Mouse (Mus musculus) testis, adult 2 months (tissue): ENCODE measurements at regions not wholly inside any gene's neighbourhood (a gene's known extent, or its start where the extent isn't known, plus 50 kb on each side); places are given as distances from the start of the nearest gene placed in this dataset.

Experiments used
- CTCF ChIP-seq: fragments of 200-500 bp; IDR thresholded peaks from 2 replicates; pipeline ENCODE4 v1.5.1; 2012; ENCODE audit warnings: low read depth, mild to moderate bottlenecking, inconsistent platforms, low read length, moderate library complexity; ENCODE audit not compliant: control insufficient read depth, insufficient read depth, insufficient replicate concordance
- POLR2A ChIP-seq: fragments of 200-500 bp; IDR thresholded peaks from 2 replicates; pipeline ENCODE4 v1.6.1; 2012; ENCODE audit warnings: low read depth, mild to moderate bottlenecking, inconsistent platforms, low read length, moderate library complexity; ENCODE audit not compliant: control insufficient read depth

- no peak for TF ChIP-seq POLR2A
- TF ChIP-seq CTCF: no peak
Observed at GRCm38 (mm10) chr1:51628137-51628793, 150.0 kb upstream of the Nabp1 start.
